Mouse (Mus musculus): Measurements from ENCODE around the gene Vkorc1.
A peak's percentile ranks its signal among the peaks of the same experiment; 100 is the strongest.

Gene Vkorc1

DNA sequence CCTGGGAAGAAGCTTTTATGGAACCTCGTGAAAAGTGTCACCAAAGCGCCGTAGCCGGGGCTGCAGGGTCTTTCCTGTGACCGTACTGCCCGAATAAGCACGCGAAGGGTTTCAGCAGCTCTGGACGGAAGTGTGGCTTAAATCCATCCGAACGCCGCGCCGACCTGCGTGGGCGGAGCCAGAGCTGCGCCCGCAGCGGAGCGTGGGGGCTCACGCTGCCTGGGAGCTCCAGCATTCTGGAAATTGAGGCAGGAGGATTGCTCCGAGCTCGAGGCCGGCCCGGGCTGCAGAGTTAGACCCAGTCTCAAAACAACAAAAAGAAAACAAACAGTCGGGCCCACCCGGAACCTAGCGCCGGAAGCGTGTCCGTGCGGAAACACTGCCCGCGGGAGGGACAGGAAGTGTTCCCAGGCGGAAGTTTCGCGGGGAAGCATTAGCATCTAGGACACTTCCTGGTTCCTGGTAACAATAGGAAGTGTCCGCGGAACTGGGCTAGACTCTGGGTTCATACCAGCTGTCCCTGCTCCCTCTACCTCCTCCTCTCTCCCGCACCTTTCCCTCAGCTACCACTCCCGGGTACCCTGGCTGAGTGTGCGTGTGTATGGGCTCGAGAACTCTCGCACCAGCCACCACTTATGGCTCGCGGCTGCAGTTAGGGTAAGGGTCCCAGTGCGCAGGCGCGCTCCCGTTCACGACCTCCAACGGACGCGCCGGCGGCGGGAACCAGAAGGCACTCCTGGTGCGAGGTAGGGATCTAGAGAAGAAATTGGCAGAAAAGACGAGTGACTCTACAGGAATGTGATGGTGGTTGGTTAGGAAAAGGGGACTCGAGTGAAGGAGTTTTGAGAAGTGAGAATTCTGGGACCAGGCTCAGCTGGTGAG lies 18.7 kb downstream of the Vkorc1 start, which contains the start of gene Zfp668:
TSS of gene Zfp668 (minus strand) at position 362 of the 882 bp plus-strand sequence.
- peak; percentile 92 for DNase-seq (ENCODE audit: extremely low spot score)

DNA sequence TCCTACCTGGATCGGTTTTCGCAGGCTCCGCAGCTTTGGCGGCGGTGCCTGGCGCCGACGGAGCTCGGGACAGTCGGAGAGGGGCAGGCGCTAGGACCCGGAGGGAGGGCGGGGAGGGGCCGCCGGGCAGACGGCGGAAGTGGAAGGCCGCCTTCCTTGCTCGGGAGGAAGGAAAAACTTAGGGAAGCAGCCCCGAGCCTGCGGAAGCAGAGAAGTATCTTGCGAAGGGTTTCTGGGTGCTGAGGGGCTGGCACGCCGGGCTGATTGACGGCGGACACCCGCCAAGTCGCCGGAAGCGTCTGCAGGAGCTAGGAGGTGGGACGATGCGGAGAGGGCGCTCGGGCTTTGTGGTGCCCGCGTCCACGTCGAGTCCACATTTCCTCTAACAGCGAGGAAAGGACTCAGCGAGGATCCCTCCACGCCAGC lies 19.4 kb downstream of the Vkorc1 start, which contains the start of gene Zfp646:
TSS of gene Zfp646 (plus strand) at position 181 of the 426 bp plus-strand sequence.
- peak; percentile 92 for DNase-seq (ENCODE audit: extremely low spot score)

DNA sequence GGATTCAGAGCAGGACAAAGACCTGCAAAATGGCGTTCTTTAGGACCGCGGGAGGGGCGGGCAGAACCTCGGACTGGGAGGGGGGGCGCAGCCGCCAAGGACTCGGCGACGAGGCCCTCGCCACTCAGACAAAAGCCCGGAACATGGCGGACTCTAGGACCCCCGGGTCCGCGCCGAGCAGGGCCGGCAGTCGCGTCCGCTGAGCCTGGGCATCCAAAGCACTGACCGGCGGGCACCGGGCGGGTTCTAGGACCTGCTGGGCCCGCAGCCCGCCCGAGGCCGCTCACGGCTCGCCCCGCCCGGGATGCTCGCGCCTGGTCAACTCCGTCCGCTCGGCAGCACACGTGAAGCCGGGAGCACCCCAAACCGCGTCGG lies 19.8 kb downstream of the Vkorc1 start:
- peak; percentile 94 for DNase-seq (ENCODE audit: extremely low spot score)

DNA sequence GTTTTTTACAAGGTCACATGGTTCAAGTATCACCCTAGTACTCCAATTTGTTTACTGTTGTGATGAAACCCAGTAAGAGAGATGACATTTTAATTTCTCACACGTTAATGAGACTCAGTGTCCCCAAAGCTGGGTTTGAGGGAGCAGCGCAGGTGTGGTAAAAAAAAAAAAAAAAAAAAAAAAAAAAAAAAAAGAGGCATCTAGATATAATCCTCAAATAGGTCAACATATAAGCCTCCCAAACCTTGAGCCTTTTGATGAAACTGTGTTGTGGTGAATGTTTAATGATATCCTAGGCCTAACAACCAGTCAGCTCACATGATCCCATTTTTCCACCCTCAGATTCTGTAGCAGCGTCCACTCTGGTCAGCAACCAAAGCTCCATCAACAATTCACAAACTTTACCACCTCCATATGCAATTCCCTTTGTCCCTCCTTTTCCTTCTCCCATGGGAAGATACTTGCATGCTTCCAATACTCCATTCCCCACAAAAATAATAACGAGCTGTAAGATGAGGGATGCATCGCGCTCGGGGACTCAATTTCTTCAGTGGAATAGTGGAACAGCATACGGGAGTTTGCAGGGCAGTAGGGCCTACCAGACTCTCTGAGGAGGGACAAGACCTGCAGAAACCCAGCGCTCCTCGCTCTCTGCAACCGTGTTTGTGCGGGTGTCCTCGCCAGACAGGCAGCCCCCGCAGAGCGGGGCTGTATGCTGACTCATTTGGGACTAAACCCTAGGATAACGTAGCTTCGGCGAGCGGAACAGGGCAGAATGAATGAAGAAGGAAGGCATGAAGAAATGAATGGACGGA lies 20.4 kb downstream of the Vkorc1 start:
- no peak for DNase-seq (ENCODE audit: extremely low spot score)

DNA sequence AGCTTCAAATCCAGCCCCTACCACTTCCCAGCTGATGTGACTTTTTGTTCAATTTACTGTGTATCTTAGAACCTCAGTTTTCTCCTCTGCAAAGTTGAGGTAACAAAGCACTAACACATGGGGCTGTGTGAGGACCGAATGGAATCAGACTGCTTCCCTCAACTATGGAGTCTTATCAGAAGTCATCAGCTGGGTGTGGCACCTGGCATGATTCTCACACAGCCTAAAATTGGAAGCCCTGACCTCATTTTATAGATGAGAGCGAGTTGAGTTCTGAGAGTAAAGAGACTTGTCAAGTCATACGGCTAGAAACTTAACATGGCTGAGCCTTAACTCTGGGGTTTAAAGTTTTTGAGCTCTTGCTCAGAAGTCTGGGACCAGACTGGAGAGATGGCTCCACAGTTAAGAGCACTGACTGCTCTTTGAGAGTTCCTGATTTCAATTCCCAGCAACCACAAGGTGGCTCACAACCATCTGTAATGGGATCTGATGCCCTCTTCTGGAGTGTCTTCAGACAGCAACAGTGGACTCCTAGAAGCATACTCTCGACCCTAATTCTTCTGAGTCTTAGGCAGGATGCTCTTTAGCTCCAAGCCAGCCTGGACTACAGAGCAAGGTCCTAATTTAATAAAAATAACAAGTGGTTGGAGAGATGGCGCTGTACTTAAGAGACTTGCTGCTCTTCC lies 25.1 kb downstream of the Vkorc1 start:
- no peak for DNase-seq (ENCODE audit: extremely low spot score)

DNA sequence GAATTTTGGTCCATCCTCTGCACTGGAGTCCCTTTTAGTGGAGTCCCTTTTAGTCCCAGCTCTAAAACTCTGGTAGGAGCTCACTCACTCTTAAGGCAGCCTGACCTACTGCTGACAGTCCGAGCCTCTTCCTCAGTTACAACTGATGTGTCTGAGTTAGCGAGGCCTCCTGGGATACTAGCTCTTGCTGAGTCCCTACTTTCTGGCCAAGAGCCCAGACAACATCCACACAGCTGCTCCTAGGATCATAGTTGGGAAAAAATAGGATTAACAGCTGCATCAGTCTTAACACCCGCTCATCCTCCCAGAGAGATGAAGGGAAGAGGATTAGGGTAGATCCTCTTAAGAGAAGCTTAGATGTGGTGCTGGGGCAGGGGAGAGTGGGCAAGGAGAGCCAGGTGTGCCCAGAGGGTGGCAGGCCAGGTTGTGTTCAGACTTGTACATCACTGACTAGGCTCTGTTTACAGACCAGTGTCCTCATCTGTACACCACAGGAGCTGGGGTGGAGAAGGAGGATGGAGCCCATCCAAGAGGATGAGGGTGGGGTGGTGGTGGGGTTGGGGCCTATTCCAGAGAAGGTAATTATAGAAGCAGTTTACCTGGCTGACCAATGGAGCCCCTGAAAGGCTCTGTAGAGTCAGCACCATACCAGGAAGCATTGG lies 26.1 kb downstream of the Vkorc1 start:
- DNase-seq (ENCODE audit: extremely low spot score): no peak

DNA sequence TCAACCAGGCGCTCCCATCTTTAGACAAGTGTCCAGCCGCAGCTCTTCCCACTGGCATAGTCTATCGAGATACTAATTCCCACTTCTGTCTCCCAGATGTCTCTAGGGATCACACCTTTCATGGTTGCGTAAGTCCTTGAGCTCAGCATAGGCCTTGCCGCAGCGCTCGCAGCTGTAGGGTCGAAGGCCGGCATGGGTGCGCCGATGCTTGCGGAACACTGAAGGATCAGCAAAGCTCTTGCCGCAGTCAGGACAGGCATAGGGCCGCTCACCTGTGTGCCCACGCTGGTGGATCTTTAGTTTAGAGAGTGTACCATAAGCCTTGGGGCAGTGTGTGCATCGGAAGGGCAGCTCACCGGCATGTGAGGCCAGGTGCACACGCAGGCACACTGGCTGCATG lies 27.8 kb downstream of the Vkorc1 start:
- no peak for DNase-seq (ENCODE audit: extremely low spot score)

DNA sequence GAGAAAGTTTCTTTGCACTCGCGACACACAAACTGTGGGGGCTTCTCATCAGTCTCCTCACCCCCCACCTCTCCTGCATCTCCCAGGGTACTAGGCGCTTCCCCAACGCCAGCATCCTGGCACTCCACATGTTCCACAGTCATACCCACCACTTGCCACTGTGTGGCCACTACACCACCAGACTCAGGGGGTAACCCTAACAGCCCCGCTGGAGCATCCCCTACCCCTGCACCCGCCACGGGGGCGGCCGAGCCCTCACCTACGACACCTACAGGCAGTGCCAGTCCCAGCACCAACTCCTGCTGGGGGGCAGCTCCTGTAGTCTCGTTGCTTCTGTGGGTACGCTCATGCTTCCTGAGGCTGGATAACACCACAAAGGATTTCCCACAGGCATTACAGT lies 29.0 kb downstream of the Vkorc1 start:
- DNase-seq (ENCODE audit: extremely low spot score): no peak

DNA sequence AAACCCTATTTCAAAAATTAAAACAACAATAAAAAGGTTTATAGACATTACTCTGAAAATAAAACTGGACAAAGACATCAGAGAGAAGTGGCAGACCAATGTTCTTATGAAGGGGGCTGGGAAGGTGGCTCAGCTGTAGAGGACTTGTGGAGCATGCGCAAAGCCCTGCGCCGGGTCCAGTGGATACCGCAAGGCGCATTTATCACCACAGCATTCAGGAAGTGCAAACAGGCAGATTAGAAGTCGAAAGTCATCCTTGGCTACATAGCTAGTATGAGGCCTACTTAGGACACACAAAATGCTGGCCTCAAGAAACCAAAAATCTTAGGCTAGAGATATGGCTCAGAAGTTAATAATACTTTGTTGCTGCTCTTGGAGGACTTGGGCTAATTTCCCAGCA lies 37.2 kb downstream of the Vkorc1 start:
- no peak for DNase-seq (ENCODE audit: extremely low spot score)

DNA sequence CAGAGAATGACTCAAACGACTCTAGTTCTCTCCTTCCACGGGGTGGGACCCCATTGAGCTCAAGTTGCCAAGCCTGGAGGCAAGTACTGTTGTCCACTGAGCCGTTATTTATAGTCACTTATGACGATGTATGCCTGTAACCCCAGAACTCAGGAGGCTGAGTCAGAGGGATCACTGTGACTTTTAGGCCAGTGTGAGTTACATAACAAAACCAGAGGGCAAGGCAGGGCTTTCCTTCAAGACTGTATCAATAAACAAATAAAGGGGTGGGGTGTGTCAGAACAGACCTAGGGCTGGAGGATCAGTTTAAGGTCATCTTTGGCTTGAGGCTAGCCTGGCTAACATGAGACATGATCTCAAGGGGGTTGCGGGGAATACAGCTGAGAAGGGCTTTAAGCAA lies 44.5 kb downstream of the Vkorc1 start:
- no peak for DNase-seq (ENCODE audit: extremely low spot score)

DNA sequence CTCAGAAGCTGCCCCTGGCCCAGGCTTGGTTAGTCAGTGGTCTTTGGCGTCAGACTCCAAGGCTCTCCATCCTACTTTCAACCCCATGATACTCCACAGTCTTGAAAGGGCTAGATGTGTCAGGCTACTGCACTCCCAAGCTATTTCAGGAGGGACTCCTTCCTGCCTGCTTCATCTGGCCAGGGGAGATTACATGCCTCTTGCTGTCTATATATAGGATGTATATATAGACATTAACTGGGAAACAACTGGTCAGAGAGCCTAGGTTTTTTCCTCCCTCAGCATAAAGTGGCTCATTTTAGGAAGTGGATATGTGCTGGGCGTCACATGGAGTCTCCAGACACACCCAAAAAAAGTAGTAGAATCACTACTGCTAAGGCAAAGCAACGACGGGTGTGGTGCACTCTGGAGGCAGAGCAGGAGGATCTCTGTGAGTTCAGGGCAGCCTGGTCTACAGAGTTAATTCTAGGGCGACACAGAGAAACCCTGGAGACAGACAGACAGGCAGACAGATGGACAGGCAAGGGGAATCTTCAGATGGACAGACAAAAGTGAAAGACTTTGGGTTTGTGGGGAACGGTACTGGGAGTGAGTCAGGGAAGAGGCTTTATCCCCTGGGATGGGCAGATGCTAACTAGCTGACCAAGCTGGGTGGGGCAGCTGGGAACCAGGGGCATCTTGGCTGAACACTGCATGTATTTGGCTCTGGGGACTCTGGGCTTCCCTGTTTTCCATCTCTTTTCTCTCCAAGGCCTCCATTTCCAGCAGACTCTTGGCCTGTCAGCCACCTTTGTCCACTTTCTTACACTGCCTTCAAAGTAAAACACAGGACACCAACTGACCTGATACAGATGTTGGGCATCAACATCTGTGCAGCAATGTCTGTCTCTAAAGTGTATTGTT lies 45.2 kb downstream of the Vkorc1 start:
- DNase-seq (ENCODE audit: extremely low spot score): no peak
